Mouse (Mus musculus) liver, embryonic 14.5 days (tissue): ENCODE measurements around the gene Prkcb. TPM values are rescaled to one million over a fixed set of nuclear protein-coding genes. Genes with fewer than 3 reads are reported as not detected.

ENCODE experiments used
- ATAC-seq: fragments of 200-750 bp; cut with Nextera tagmentation; 2 replicates; pipeline ENCODE4 v1.8.0; 2017; ENCODE audit warnings: moderate number of reproducible peaks, mild to moderate bottlenecking, moderate library complexity; ENCODE audit not compliant: insufficient read depth
- DNase-seq, 3 experiments: peaks; one replicate each; pipeline ENCODE4 v3.0.0-alpha.2; 2012 to 2013; ENCODE audit warnings: low read depth in 3 of 3, low spot score in 3 of 3
- H3K27ac ChIP-seq: fragments of 300-500 bp; sonication (generic); 2 replicates; pipeline ENCODE4 v1.5.1; 2014; ENCODE audit warnings: moderate library complexity, mild to moderate bottlenecking, control low read depth, inconsistent platforms
- H3K27me3 ChIP-seq: fragments of 300-500 bp; sonication (generic); 2 replicates; pipeline ENCODE4 v1.6.1; 2014; ENCODE audit warnings: mild to moderate bottlenecking, low read length, moderate library complexity; ENCODE audit not compliant: control insufficient read depth, insufficient read depth
- H3K36me3 ChIP-seq: fragments of 300-500 bp; sonication (generic); replicated peaks from 2 replicates; pipeline ENCODE4 v1.6.1; 2014; ENCODE audit warnings: low read depth; ENCODE audit not compliant: control insufficient read depth, insufficient read depth
- H3K4me1 ChIP-seq, 2 experiments: fragments of 200-500 bp in 1 of 2; fragments of 300-500 bp in 1 of 2; sonication (generic) in 1 of 2; replicated peaks; 2 replicates each; pipeline ENCODE4 v1.6.1; 2012 to 2014; ENCODE audit warnings: antibody characterized with exemption in 1 of 2, inconsistent platforms in 1 of 2, low read length in 1 of 2; ENCODE audit not compliant: control insufficient read depth in 2 of 2, insufficient read depth in 2 of 2
- H3K4me2 ChIP-seq: fragments of 300-500 bp; sonication (generic); 2 replicates; pipeline ENCODE4 v1.6.1; 2014; ENCODE audit warnings: low read depth, mild to moderate bottlenecking, control low read depth, moderate library complexity
- H3K4me3 ChIP-seq, 2 experiments: fragments of 200-500 bp in 1 of 2; fragments of 300-500 bp in 1 of 2; sonication (generic) in 1 of 2; 2 replicates each; pipeline ENCODE4 v1.5.1; 2012 to 2014; ENCODE audit warnings: low read depth in 2 of 2, low read length in 2 of 2, mild to moderate bottlenecking in 2 of 2, control low read depth in 1 of 2, inconsistent platforms in 1 of 2, moderate library complexity in 1 of 2; ENCODE audit not compliant: insufficient read depth in 1 of 2
- H3K9ac ChIP-seq: fragments of 300-500 bp; sonication (generic); replicated peaks from 2 replicates; pipeline ENCODE4 v1.6.1; 2014; ENCODE audit warnings: mild to moderate bottlenecking, control low read depth, moderate library complexity
- H3K9me3 ChIP-seq: fragments of 300-500 bp; sonication (generic); 2 replicates; pipeline ENCODE4 v1.6.1; 2016; ENCODE audit warnings: low read length, mixed read lengths; ENCODE audit not compliant: control insufficient read depth
- CTCF ChIP-seq: IDR thresholded peaks from 2 replicates; pipeline ENCODE4 v1.5.1; 2016; ENCODE audit warnings: antibody characterized with exemption, low read depth, control low read depth
- EP300 ChIP-seq: IDR thresholded peaks from 2 replicates; pipeline ENCODE4 v1.6.1; 2016; ENCODE audit warnings: antibody characterized with exemption, low read depth
- WGBS: fragments of 180-500 bp; shearing (Covaris S2); extraction: QIAGEN DNeasy Blood & Tissue Kit; methylation state at CpG from one replicate; pipeline ENCODE4 v1.1.7; 2014; ENCODE audit not compliant: insufficient replicate concordance; 5-methylcytosine and 5-hydroxymethylcytosine counted together
- polyA plus RNA-seq, 2 experiments: library from polyadenylated mRNA; depleted of rRNA in 1 of 2; stranded (reverse) in 1 of 2; unstranded in 1 of 2; fragments of >200 nt; fragmentation: Nextera tagmentation in 1 of 2; extraction: Ambion mirVana in 1 of 2; gene quantifications; 2 replicates each; pipeline versions ENCODE4 v1.2.1 to v1.2.3; 2012 to 2014

The Prkcb gene
- polyA plus RNA-seq, 2 experiments: 1.6 to 2.3 TPM

DNA sequence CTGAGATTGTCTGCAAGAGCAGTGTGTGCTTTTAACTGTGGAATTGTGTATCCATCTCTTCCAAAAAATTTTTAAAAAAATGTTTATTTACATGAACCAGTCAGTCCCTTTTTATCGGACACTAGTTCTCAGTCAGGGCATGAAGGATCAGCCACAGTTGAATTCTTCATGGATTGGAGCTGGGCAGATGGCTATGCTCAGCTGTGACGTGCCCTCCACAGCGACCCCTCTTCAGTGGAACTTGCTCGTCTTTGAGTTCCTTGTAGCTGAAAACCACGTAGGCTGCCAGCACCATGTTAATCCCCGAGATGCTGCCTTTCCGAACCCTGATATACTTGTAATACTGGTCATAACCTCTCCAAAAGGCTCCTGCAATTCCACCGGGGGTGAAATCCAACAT lies 195.4 kb downstream of the Prkcb start:
- Histone ChIP-seq H3K4me3 (no peak overlapping the region), H3K27me3 (no peaks in the 10 kb centered on the region), H3K27ac (no peak overlapping the region), H3K4me2 (no peak overlapping the region), H3K9me3 (no peaks in the 10 kb centered on the region), H3K9ac (no peak overlapping the region), H3K4me1 (no peaks in the 10 kb centered on the region), H3K36me3 (no peaks in the 10 kb centered on the region)
- WGBS: 64% methylated on average over 8 of the region's 8 CpGs
- no peak for DNase-seq
- no peak for TF ChIP-seq EP300
- TF ChIP-seq CTCF: no peak
- ATAC-seq: no peak

DNA sequence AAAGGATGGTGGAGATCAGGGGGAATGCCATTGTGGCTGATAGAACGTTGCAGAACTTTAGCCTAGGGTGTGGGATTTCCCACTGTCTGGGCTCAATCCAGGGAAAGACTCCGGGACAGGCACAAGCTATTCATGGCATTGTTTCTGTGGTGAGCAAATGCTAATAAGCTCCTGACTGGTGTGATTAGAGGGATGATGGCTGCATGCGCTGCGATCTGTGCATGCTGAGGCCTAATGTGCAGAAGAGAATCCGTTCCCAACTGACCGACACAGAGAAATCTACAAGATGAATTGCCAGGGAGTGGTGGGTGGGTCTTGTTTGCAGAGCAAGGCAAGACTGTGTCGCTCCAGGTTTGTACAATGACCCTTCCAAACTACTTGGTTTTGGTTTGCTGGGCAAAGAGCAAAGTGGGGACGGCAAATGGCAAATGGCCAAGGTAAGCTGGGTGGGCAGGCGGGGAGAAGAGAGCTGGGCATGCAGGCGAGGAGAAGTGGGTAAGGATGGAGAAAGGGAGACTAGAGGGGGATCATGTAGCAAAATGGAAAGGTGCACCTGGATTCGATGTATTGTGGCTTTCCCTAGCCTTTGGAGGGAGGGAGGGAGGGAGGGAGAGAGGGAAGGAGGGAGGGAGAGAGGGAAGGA lies 199.5 kb downstream of the Prkcb start:
- Histone ChIP-seq H3K4me3 (no peak overlapping the region), H3K27me3 (no peaks in the 10 kb centered on the region), H3K4me1 (no peaks in the 10 kb centered on the region), H3K36me3 (no peaks in the 10 kb centered on the region), H3K9ac (no peak overlapping the region), H3K9me3 (no peaks in the 10 kb centered on the region), H3K4me2 (no peak overlapping the region), H3K27ac (no peak overlapping the region)
- TF ChIP-seq EP300 (no peak), CTCF (no peak)
- DNase-seq: no peak
- 53% methylated on average over 11 of the region's 11 CpGs for WGBS
- no peak for ATAC-seq

DNA sequence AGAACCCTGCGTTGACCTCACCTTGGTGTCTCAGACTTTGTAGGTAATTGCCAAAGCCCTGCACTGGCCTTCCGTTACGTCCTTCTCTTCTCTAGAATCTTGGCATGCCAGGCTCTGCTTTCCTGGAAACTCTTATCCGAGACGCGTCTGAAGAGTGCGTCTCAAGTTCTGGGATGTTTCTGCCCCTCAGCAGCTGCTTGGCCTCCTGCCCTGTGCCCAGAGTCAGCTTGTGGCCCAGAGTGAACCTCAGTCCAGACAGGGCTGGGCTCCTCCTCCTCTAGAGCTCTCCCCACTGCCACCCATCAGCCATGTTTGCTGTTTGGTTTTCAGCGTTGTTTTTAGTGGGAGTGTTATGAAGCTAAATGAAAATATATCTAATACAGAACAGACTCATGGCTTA lies 203.5 kb downstream of the Prkcb start:
- WGBS: 77% methylated on average over 8 of the region's 8 CpGs

DNA sequence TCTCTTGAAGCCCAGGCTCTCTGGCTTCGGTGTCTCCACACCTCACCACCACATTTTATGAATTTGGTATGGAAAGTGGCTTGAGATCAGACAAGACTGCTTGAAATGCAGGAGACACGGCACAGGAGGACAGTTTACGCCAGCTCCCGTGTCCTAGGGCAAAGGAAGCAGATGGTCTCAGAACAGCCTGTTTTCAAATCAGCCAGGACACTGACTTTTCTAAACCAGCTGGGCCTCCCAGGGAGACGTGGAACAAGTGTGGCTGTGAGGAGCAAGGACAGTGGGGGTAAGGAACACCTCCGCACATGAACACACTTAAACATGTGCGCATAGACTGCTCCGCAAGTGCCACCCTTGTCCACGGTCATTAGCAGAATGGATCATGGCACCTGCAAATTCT lies 204.4 kb downstream of the Prkcb start:
- DNase-seq (no peak), ATAC-seq (no peak)
- Histone ChIP-seq H3K9me3 (no peaks in the 10 kb centered on the region), H3K9ac (no peak overlapping the region), H3K4me1 (no peaks in the 10 kb centered on the region), H3K27ac (no peak overlapping the region), H3K4me2 (no peak overlapping the region), H3K4me3 (no peak overlapping the region), H3K36me3 (no peaks in the 10 kb centered on the region), H3K27me3 (no peaks in the 10 kb centered on the region)
- 78% methylated on average over 9 of the region's 9 CpGs for WGBS
- no peak for TF ChIP-seq EP300
- no peak for TF ChIP-seq CTCF

More for the DNA sequence above, 203.5 kb downstream of the Prkcb start:
- H3K4me2 ChIP-seq: no peak overlapping the region
- no peaks in the 10 kb centered on the region for H3K4me1 ChIP-seq
- TF ChIP-seq CTCF: no peak
- TF ChIP-seq EP300: no peak
- ATAC-seq (no peak), DNase-seq (no peak)
- no peak overlapping the region for H3K9ac ChIP-seq
- H3K9me3 ChIP-seq: no peaks in the 10 kb centered on the region
- no peaks in the 10 kb centered on the region for H3K36me3 ChIP-seq
- H3K27ac ChIP-seq: no peak overlapping the region
- H3K27me3 ChIP-seq: no peaks in the 10 kb centered on the region
- H3K4me3 ChIP-seq: no peak overlapping the region

DNA sequence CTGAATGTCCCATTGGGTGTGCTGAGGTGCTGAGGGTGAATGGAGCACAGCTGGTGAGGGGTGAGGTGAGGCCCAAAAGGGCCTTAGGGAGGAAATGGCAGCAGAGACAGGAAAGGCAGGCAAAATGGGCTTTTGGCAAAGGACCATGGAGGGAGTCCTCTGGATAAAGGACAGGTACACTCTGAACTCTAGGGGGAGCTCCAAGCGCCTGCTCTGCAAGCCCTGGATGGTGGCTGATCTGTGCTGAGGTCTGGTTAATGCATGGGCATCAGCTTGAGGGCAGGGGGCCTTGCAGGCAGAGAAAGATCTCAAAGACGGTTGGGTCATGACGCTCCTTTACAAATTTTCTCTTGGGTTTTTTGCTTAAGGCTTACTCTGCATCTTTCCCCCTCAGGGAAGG lies 205.5 kb downstream of the Prkcb start:
- WGBS: 31% methylated on average over 3 of the region's 3 CpGs
- no peak overlapping the region for H3K27ac ChIP-seq
- H3K4me3 ChIP-seq: no peak overlapping the region
- H3K4me1 ChIP-seq: no peaks in the 10 kb centered on the region
- no peaks in the 10 kb centered on the region for H3K36me3 ChIP-seq
- no peak overlapping the region for H3K4me2 ChIP-seq
- no peak overlapping the region for H3K9ac ChIP-seq
- no peak for DNase-seq
- no peak for ATAC-seq
- TF ChIP-seq CTCF (peak; percentile 62), EP300 (no peak)
- no peaks in the 10 kb centered on the region for H3K27me3 ChIP-seq
- no peaks in the 10 kb centered on the region for H3K9me3 ChIP-seq
